Mouse (Mus musculus) E14TG2a.4 (cell line): ENCODE measurements around the gene C1ql1.

Experiments
- CTCF ChIP-seq: conservative IDR thresholded peaks from 2 replicates; pipeline ENCODE4 v1.5.1; 2014; ENCODE audit warnings: low read length
- POU5F1 ChIP-seq: IDR thresholded peaks from 2 replicates; pipeline ENCODE4 v1.6.1; 2014; ENCODE audit warnings: low read length, borderline replicate concordance

DNA sequence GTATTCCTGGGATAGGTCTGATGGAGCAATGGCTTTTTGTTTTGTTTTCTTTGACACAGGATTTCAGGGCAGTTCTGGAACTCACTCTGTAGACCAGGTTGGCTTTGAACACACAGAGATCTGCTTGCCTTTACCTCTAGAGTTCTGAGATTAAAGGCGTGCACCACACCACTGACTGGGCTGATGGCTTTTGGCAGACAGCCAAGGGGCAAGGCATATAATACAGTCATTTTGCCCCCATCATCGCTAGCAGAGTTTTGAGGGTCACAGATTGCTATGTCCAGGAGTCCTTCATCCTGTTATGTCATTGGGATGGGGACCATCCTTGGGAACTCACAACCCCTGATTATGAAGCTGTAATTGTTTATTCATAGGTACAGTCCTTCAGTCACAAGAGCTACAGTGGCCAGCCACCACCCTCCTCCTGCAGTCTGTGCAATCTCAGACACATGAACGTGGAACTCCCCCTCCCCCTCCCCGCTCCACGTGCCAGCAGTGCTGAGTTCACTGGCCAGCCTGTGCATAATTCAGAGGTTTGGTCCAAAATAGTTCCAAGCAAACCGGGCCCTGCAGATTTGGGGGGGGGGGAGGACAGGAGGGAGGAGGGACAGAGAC is 31.7 kb upstream of the C1ql1 start:
- TF ChIP-seq CTCF (no peak), POU5F1 (no peak)
